Mouse (Mus musculus): ENCODE results near the gene Agxt. TPM values are rescaled to one million over a fixed set of nuclear protein-coding genes. Genes with fewer than 3 reads are reported as not detected.

Gene Agxt
- total RNA-seq, 1 experiment: not detected

GRCm38 (mm10) chr1:93150907-93151661 is 16.0 kb downstream of the Agxt start:
- DNase-seq (ENCODE audit: low read depth, low spot score): no peak
- TF ChIP-seq ZNF384 (IDR thresholded peaks at IDR 0.05; ENCODE audit: low read depth, low read length): no peak
- no peak for TF ChIP-seq MAFK (IDR thresholded peaks at IDR 0.05; ENCODE audit: insufficient read depth, low read depth, low read length)
- TF ChIP-seq HCFC1 (IDR thresholded peaks at IDR 0.05; ENCODE audit: borderline replicate concordance, insufficient read depth, low read length): no peak
- no peak for TF ChIP-seq ZC3H11A (IDR thresholded peaks at IDR 0.05; ENCODE audit: borderline replicate concordance, low read depth, low read length)
- no peak for TF ChIP-seq CHD2 (IDR thresholded peaks at IDR 0.05; ENCODE audit: low read depth, low read length)
- H3K36me3 ChIP-seq (ENCODE audit: control insufficient read depth, insufficient read depth, low read length, poor library complexity, severe bottlenecking): no peaks in the 10 kb centered on the region
- no peaks in the 10 kb centered on the region for H3K9me3 ChIP-seq (ENCODE audit: control insufficient read depth, insufficient read depth, low read depth, low read length)
- no peak overlapping the region for H3K4me3 ChIP-seq (ENCODE audit: insufficient read depth in 1 of 2, low read depth in 1 of 2, low read length in 2 of 2, poor library complexity in 1 of 2, severe bottlenecking in 1 of 2)
- no peaks in the 10 kb centered on the region for H3K4me1 ChIP-seq (ENCODE audit: control insufficient read depth in 2 of 2, insufficient read depth in 2 of 2, low read length in 2 of 2, poor library complexity in 1 of 2)
- no peak overlapping the region for H3K9ac ChIP-seq (ENCODE audit: insufficient read depth, low read depth, low read length, poor library complexity, severe bottlenecking)
- H3K27ac ChIP-seq (ENCODE audit: insufficient read depth, low read depth, low read length, poor library complexity, severe bottlenecking): no peak overlapping the region
- in situ Hi-C loops (cut with MboI; ENCODE audit: low sequenced_read_pairs in 2 of 2, unreplicated experiment in 2 of 2): no loop called here

DNA sequence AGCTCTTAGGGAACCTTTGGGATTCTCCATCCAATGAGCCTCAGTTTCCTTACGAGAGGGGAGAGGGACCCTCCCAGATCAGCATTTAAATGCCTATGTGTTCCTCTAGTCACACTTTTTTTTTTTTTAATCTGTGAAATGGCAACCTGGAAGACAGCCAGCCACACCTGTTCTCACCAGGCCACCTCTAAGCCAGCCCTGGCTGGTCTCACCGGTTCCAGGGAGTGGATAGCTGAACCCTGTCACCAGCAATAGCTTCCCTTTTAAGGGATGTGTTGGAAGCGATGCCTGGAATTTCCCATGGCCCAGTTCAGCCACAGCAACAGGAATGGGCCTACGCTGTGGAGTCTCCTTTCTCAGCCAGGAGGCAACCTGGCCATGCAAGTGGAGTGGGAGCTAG is 22.5 kb downstream of the Agxt start:
- no peak for TF ChIP-seq CHD2 (IDR thresholded peaks at IDR 0.05; ENCODE audit: low read depth, low read length)
- TF ChIP-seq ZC3H11A (IDR thresholded peaks at IDR 0.05; ENCODE audit: borderline replicate concordance, low read depth, low read length): no peak
- TF ChIP-seq HCFC1 (IDR thresholded peaks at IDR 0.05; ENCODE audit: borderline replicate concordance, insufficient read depth, low read length): no peak
- no peak for TF ChIP-seq ZNF384 (IDR thresholded peaks at IDR 0.05; ENCODE audit: low read depth, low read length)
- no peak for TF ChIP-seq MAFK (IDR thresholded peaks at IDR 0.05; ENCODE audit: insufficient read depth, low read depth, low read length)
- Histone ChIP-seq H3K4me3 (ENCODE audit: insufficient read depth in 1 of 2, low read depth in 1 of 2, low read length in 2 of 2, poor library complexity in 1 of 2, severe bottlenecking in 1 of 2) (no peak overlapping the region), H3K9ac (ENCODE audit: insufficient read depth, low read depth, low read length, poor library complexity, severe bottlenecking) (no peak overlapping the region), H3K9me3 (ENCODE audit: control insufficient read depth, insufficient read depth, low read depth, low read length) (no peaks in the 10 kb centered on the region), H3K27ac (ENCODE audit: insufficient read depth, low read depth, low read length, poor library complexity, severe bottlenecking) (no peak overlapping the region), H3K36me3 (ENCODE audit: control insufficient read depth, insufficient read depth, low read length, poor library complexity, severe bottlenecking) (no peaks in the 10 kb centered on the region), H3K4me1 (ENCODE audit: control insufficient read depth in 2 of 2, insufficient read depth in 2 of 2, low read length in 2 of 2, poor library complexity in 1 of 2) (0 out of 4 replicates have a peak, but pooled peaks cover 0 to 2% of the 10 kb centered on the region in 2 experiments)
- in situ Hi-C loops (cut with MboI; ENCODE audit: low sequenced_read_pairs in 2 of 2, unreplicated experiment in 2 of 2): no loop called here
- no peak for DNase-seq (ENCODE audit: low read depth, low spot score)

GRCm38 (mm10) chr1:93158916-93159315 is 23.9 kb downstream of the Agxt start:
- in situ Hi-C loops (cut with MboI; ENCODE audit: low sequenced_read_pairs in 2 of 2, unreplicated experiment in 2 of 2): no loop called here

GRCm38 (mm10) chr1:93159566-93160500 is 24.8 kb downstream of the Agxt start:
- no peak for DNase-seq (ENCODE audit: low read depth, low spot score)
- Histone ChIP-seq H3K9me3 (ENCODE audit: control insufficient read depth, insufficient read depth, low read depth, low read length) (no peaks in the 10 kb centered on the region), H3K4me1 (ENCODE audit: control insufficient read depth in 2 of 2, insufficient read depth in 2 of 2, low read length in 2 of 2, poor library complexity in 1 of 2) (0 out of 4 replicates have a peak, but pooled peaks cover 0 to 2% of the 10 kb centered on the region in 2 experiments)

More at GRCm38 (mm10) chr1:93158916-93159315, 23.9 kb downstream of the Agxt start:
- Histone ChIP-seq H3K9me3 (ENCODE audit: control insufficient read depth, insufficient read depth, low read depth, low read length) (no peaks in the 10 kb centered on the region), H3K36me3 (ENCODE audit: control insufficient read depth, insufficient read depth, low read length, poor library complexity, severe bottlenecking) (no peaks in the 10 kb centered on the region), H3K9ac (ENCODE audit: insufficient read depth, low read depth, low read length, poor library complexity, severe bottlenecking) (no peak overlapping the region), H3K4me1 (ENCODE audit: control insufficient read depth in 2 of 2, insufficient read depth in 2 of 2, low read length in 2 of 2, poor library complexity in 1 of 2) (0 out of 4 replicates have a peak, but pooled peaks cover 0 to 2% of the 10 kb centered on the region in 2 experiments), H3K4me3 (ENCODE audit: insufficient read depth in 1 of 2, low read depth in 1 of 2, low read length in 2 of 2, poor library complexity in 1 of 2, severe bottlenecking in 1 of 2) (no peak overlapping the region), H3K27ac (ENCODE audit: insufficient read depth, low read depth, low read length, poor library complexity, severe bottlenecking) (no peak overlapping the region)
- TF ChIP-seq HCFC1 (IDR thresholded peaks at IDR 0.05; ENCODE audit: borderline replicate concordance, insufficient read depth, low read length): no peak
- no peak for TF ChIP-seq ZC3H11A (IDR thresholded peaks at IDR 0.05; ENCODE audit: borderline replicate concordance, low read depth, low read length)
- no peak for TF ChIP-seq CHD2 (IDR thresholded peaks at IDR 0.05; ENCODE audit: low read depth, low read length)
- no peak for TF ChIP-seq ZNF384 (IDR thresholded peaks at IDR 0.05; ENCODE audit: low read depth, low read length)
- TF ChIP-seq MAFK (IDR thresholded peaks at IDR 0.05; ENCODE audit: insufficient read depth, low read depth, low read length): no peak
- no peak for DNase-seq (ENCODE audit: low read depth, low spot score)

More at GRCm38 (mm10) chr1:93159566-93160500, 24.8 kb downstream of the Agxt start:
- Histone ChIP-seq H3K36me3 (ENCODE audit: control insufficient read depth, insufficient read depth, low read length, poor library complexity, severe bottlenecking) (no peaks in the 10 kb centered on the region), H3K9ac (ENCODE audit: insufficient read depth, low read depth, low read length, poor library complexity, severe bottlenecking) (no peak overlapping the region), H3K4me3 (ENCODE audit: insufficient read depth in 1 of 2, low read depth in 1 of 2, low read length in 2 of 2, poor library complexity in 1 of 2, severe bottlenecking in 1 of 2) (no peak overlapping the region), H3K27ac (ENCODE audit: insufficient read depth, low read depth, low read length, poor library complexity, severe bottlenecking) (no peak overlapping the region)
- in situ Hi-C loops (cut with MboI; ENCODE audit: low sequenced_read_pairs in 2 of 2, unreplicated experiment in 2 of 2): no loop called here
- TF ChIP-seq ZC3H11A (IDR thresholded peaks at IDR 0.05; ENCODE audit: borderline replicate concordance, low read depth, low read length) (no peak), MAFK (IDR thresholded peaks at IDR 0.05; ENCODE audit: insufficient read depth, low read depth, low read length) (no peak), HCFC1 (IDR thresholded peaks at IDR 0.05; ENCODE audit: borderline replicate concordance, insufficient read depth, low read length) (no peak), CHD2 (IDR thresholded peaks at IDR 0.05; ENCODE audit: low read depth, low read length) (no peak), ZNF384 (IDR thresholded peaks at IDR 0.05; ENCODE audit: low read depth, low read length) (no peak)
